Mouse (Mus musculus) megakaryocyte, embryonic 14.5 days (primary cell): Measurements from ENCODE around the gene Styx.

Source experiments
- FLI1 ChIP-seq: IDR thresholded peaks from 2 replicates; pipeline ENCODE4 v1.6.1; 2012; ENCODE audit warnings: low read length, inconsistent platforms, mixed read lengths
- GATA1 ChIP-seq: IDR thresholded peaks from 3 replicates; pipeline ENCODE4 v1.6.1; 2012; ENCODE audit warnings: mixed read lengths, low read length, inconsistent platforms, borderline replicate concordance

DNA sequence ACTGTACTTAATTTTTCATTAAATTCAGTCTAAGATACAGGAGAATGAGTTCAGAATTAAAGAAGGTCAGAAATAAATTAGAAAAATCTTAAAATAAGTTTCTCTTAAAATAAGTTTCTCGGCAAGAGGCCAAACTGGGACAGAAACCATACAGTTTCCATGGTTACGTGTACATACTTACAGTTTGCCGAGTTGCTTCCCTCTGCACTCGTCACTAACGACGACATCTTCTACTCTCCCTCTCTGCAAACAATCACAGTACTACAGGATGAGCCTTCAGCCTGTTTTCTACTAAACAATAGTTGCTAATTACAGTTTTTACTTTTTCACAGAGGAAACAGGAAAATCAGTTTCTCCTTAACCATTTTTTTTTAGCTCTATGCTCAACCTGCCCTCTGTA lies 29.9 kb downstream of the Styx start:
- no peak for TF ChIP-seq GATA1
- TF ChIP-seq FLI1 = no peak
